Mouse (Mus musculus) cerebellum, adult 2 months (tissue): Measurements from ENCODE around the gene Ubp1.

ENCODE experiments used
- CTCF ChIP-seq: fragments of 200-500 bp; IDR thresholded peaks from 2 replicates; pipeline ENCODE4 v1.5.1; 2011; ENCODE audit warnings: low read depth, mild to moderate bottlenecking, control low read depth, low read length, moderate library complexity, borderline replicate concordance; ENCODE audit not compliant: insufficient read depth
- POLR2A ChIP-seq: fragments of 200-500 bp; IDR thresholded peaks from 2 replicates; pipeline ENCODE4 v1.6.1; 2011; ENCODE audit warnings: low read length, control low read depth, borderline replicate concordance; ENCODE audit not compliant: insufficient read depth

DNA sequence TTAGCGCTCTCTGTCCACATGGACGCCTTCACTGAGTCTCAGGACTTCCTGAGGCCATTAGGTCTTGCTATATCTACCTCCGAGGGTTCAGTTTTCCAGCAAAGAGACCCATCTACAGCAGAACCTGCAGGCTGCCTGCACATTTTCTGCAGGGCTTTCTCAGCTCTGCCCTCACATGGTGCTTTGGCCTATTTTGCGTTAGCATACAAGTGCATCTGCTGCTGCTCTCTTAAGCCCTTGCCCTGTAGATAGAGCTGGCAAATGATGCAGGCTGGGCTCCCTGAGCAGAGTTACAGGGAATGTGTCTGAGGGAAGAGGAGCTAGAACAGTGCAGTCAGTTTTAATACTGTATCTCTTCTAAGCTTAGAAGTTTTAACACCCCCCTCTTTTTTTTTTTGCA is 44.2 kb downstream of the Ubp1 start:
- TF ChIP-seq POLR2A = no peak
- no peak for TF ChIP-seq CTCF
